Comparison of ENCODE assay signal across 11 mouse cellular contexts in genomic region chr7:65154576-65154975, GRCm38 (mm10). TPM values are rescaled to one million over a fixed set of nuclear protein-coding genes. Genes with fewer than 3 reads are reported as not detected.
DNase-seq lines count a peak whose midpoint lies in the region; ATAC-seq and TF ChIP-seq lines count a peak whose summit lies in the region.
"Had no signal": no experiment of that assay in that cellular context is flagged by ENCODE, and none has a peak within 500 bp of the region (broad histone marks: within the 10 kb centered on the region; RNA-seq: fewer than 3 reads in every experiment).

No protein-coding gene starts in this region.

- peak; percentile 14; the same call in 1 of the 2 replicates for ATAC-seq in forebrain, embryonic 16.5 days
- ATAC-seq in monocyte, adult 5-6 weeks (replicated peaks; ENCODE audit: insufficient number of reproducible peaks, low FRiP score, low TSS enrichment, poor library complexity, severe bottlenecking): no peak
- ATAC-seq in inflammation-experienced regulatory T-cells, adult 6 months: no peak

- no peak for TF ChIP-seq CTCF in olfactory bulb, adult 2 months (IDR thresholded peaks at IDR 0.05; ENCODE audit: insufficient read depth, low read depth, low read length)

- H3K36me3 ChIP-seq in forebrain, embryonic 16.5 days (ENCODE audit: control insufficient read depth, insufficient read depth): no peaks in the 10 kb centered on the region

- no peaks in the 10 kb centered on the region for H3K9me3 ChIP-seq in forebrain, embryonic 16.5 days (ENCODE audit: control insufficient read depth, low read length)

- DNase-seq in layer of hippocampus, adult 18-20 months (ENCODE audit: low spot score in 2 of 2): peak; percentile 31 to 63
- DNase-seq in layer of hippocampus, adult 9-10 months (ENCODE audit: low spot score): no peak
- peak; percentile 62 to 64 for DNase-seq in left cerebral cortex, postnatal 14 days (ENCODE audit: low spot score in 2 of 2)
- DNase-seq in gastrocnemius, postnatal 25 days: no peak
- DNase-seq: cerebellum, adult 11 months; gastrocnemius, postnatal 10 days had no signal

- no peak for TF ChIP-seq POLR2A in olfactory bulb, adult 2 months (IDR thresholded peaks at IDR 0.05; ENCODE audit: insufficient read depth, low read depth, low read length)

- H3K4me2 ChIP-seq in forebrain, embryonic 16.5 days (ENCODE audit: low read length): peak overlapping the region; percentile 10

- intact Hi-C loops in left cerebral cortex, postnatal 14 days (cut with DNase I): loop anchor here (10.0 kb wide), 2 partner anchors 200 to 280 kb away; partner anchors contain the start of gene Nsmce3

- peaks cover 26% of the 10 kb centered on the region for H3K27me3 ChIP-seq in forebrain, embryonic 16.5 days (replicated peaks; ENCODE audit: control insufficient read depth, insufficient read depth, low read length)

- peak overlapping the region; percentile 15; the same call in 1 of the 2 replicates for H3K4me3 ChIP-seq in forebrain, embryonic 16.5 days (replicated peaks; ENCODE audit: low read length)
- H3K4me3 ChIP-seq in olfactory bulb, adult 2 months (ENCODE audit: insufficient read depth, low read depth, low read length): peak overlapping the region; percentile 18; the same call in 1 of the 2 replicates
- H3K4me3 ChIP-seq: megakaryocyte, embryonic 14.5 days had no signal

- H3K4me1 ChIP-seq in forebrain, embryonic 16.5 days (replicated peaks; ENCODE audit: control insufficient read depth, insufficient read depth, low read length): peaks cover 8% of the 10 kb centered on the region
- H3K4me1 ChIP-seq in olfactory bulb, adult 2 months (ENCODE audit: control insufficient read depth, insufficient read depth, low read length): peaks cover 12% of the 10 kb centered on the region

- WGBS in forebrain, embryonic 16.5 days: 11% methylated on average over 7 of the region's 7 CpGs
- 7% methylated on average over 7 of the region's 7 CpGs for WGBS in olfactory bulb, adult 2 months

- no peak overlapping the region for H3K9ac ChIP-seq in forebrain, embryonic 16.5 days (replicated peaks; ENCODE audit: low read depth, low read length)

- H3K27ac ChIP-seq in forebrain, embryonic 16.5 days (ENCODE audit: low read length): no peak overlapping the region
- no peak overlapping the region for H3K27ac ChIP-seq in olfactory bulb, adult 2 months (ENCODE audit: insufficient read depth, low read depth, low read length)

RNA-seq across cellular contexts. Expression of gene Fam189a1, which starts 1.8 kb away (rescaled TPM):
- 10 to 100 TPM; 65.0 to 72.8 TPM for total RNA-seq in layer of hippocampus, adult 18-20 months (2021)
- 3.3 and 5.7 TPM in 2 replicates for polyA plus RNA-seq in forebrain, embryonic 16.5 days (2015; fragmentation: Nextera tagmentation; extraction: Ambion mirVana)
- total RNA-seq in left cerebral cortex, postnatal 14 days (2021): 10 to 100 TPM; 58.1 to 61.7 TPM
- not detected in 2 replicates for polyA plus RNA-seq in olfactory bulb, adult 2 months (2012; ENCODE audit: insufficient read depth, insufficient read length, low replicate concordance, missing spikeins)
- under 1 TPM in 1 of 2 experiments, not detected in 1; 0.23 TPM for total RNA-seq in gastrocnemius, postnatal 25 days (2021)
- total RNA-seq in monocyte, adult 5-6 weeks (2017): not detected in 3 replicates
- polyA plus RNA-seq in inflammation-experienced regulatory T-cells, adult 6 months (2017; shearing (Covaris generic)): under 1 TPM in 2 of 3 experiments, not detected in 1; 0.35 to 0.88 TPM

Comparison
In these comparisons a context has a peak if more than half of its experiments do, and no peak if none do; other contexts are left out.
1. DNase-seq: peak in layer of hippocampus, adult 18-20 months (2 of 2) and left cerebral cortex, postnatal 14 days (2 of 2); none in layer of hippocampus, adult 9-10 months (single experiment) and gastrocnemius, postnatal 25 days (single experiment).
2. RNA of gene Fam189a1, which starts 1.8 kb away (total RNA-seq): 65.0 to 72.8 TPM in layer of hippocampus, adult 18-20 months and 58.1 to 61.7 TPM in left cerebral cortex, postnatal 14 days; 0.23 TPM in gastrocnemius, postnatal 25 days and not detected in monocyte, adult 5-6 weeks; every median in the first group is over 10 times any median in the second.